Mouse (Mus musculus) small intestine, adult 2 months (tissue): Measurements from ENCODE around the gene Arl3.

Experiments
- CTCF ChIP-seq: fragments of 200-500 bp; IDR thresholded peaks from 2 replicates; pipeline ENCODE4 v1.5.1; 2012; ENCODE audit warnings: low read depth, mild to moderate bottlenecking, control low read depth, inconsistent platforms, low read length, moderate library complexity, mixed read lengths; ENCODE audit not compliant: insufficient replicate concordance, insufficient read length; ENCODE audit errors: extremely low read depth
- POLR2A ChIP-seq: fragments of 200-500 bp; IDR thresholded peaks from 2 replicates; pipeline ENCODE4 v1.6.1; 2012; ENCODE audit warnings: low read depth, mild to moderate bottlenecking, control low read depth, inconsistent platforms, low read length, moderate library complexity

- TF ChIP-seq CTCF (no peak), POLR2A (no peak)
These were observed 39.5 kb downstream of the Arl3 start for GRCm38 (mm10) chr19:46533525-46533924.
